Mouse (Mus musculus) heart, embryonic 10.5 days (tissue): ENCODE measurements around the gene Xrn2. TPM values are rescaled to one million over a fixed set of nuclear protein-coding genes. Genes with fewer than 3 reads are reported as not detected.

Source experiments
- DNase-seq: peaks from one replicate; pipeline ENCODE4 v3.0.0-alpha.2; 2017; ENCODE audit warnings: low spot score
- H3K27ac ChIP-seq: fragments of 300-500 bp; sonication (generic); 2 replicates; pipeline ENCODE4 v1.5.1; 2016; ENCODE audit warnings: mild to moderate bottlenecking
- H3K27me3 ChIP-seq: fragments of 300-500 bp; sonication (generic); 2 replicates; pipeline ENCODE4 v1.6.1; 2016; ENCODE audit warnings: mild to moderate bottlenecking; ENCODE audit not compliant: poor library complexity, insufficient read depth, severe bottlenecking
- H3K36me3 ChIP-seq: fragments of 300-500 bp; sonication (generic); 2 replicates; pipeline ENCODE4 v1.6.1; 2016; ENCODE audit warnings: mild to moderate bottlenecking, moderate library complexity
- H3K4me1 ChIP-seq: fragments of 300-500 bp; sonication (generic); 2 replicates; pipeline ENCODE4 v1.6.1; 2016; ENCODE audit warnings: mild to moderate bottlenecking
- H3K4me3 ChIP-seq: fragments of 300-500 bp; sonication (generic); 2 replicates; pipeline ENCODE4 v1.5.1; 2016; ENCODE audit warnings: mild to moderate bottlenecking, moderate library complexity
- H3K9me3 ChIP-seq: fragments of 300-500 bp; sonication (generic); 2 replicates; pipeline ENCODE4 v1.6.1; 2016; ENCODE audit warnings: mild to moderate bottlenecking, moderate library complexity
- WGBS: fragments of 180-500 bp; shearing (Covaris S2); methylation state at CpG from one replicate; pipeline ENCODE4 v1.1.7; 2016; 5-methylcytosine and 5-hydroxymethylcytosine counted together
- polyA plus RNA-seq: library from polyadenylated mRNA; unstranded; fragments of >200 nt; fragmentation: Nextera tagmentation; extraction: Ambion mirVana; gene quantifications from 2 replicates; pipeline ENCODE4 v1.2.1, GENCODE M21; 2016

Gene Xrn2
- polyA plus RNA-seq, 1 experiment from 2014 or later: 74.8 TPM

DNA sequence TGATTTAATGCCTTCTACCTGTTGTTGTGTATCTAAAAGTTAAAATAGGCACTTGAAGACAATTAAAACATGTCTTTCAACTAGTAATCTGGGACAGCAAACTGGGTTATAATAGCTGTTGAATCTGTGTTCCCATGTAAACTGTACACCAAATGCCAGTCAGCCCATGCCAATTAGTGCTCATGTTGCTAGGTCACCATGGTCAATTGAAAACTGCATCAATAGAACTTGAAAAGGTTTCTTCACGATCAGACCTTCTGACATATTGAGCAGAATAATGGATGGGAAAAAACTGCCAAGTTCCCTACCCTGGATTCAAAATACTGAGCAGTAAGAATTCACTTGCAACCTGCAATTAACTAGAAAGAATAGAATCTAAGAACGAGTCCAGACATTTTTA lies 61.2 kb downstream of the Xrn2 start:
- Histone ChIP-seq H3K36me3 (peaks cover 39% of the 10 kb centered on the region; the same call in 1 of the 2 replicates), H3K9me3 (no peaks in the 10 kb centered on the region), H3K4me3 (no peak overlapping the region), H3K27ac (no peak overlapping the region), H3K27me3 (peaks cover 3% of the 10 kb centered on the region; the same call in 1 of the 2 replicates), H3K4me1 (no peaks in the 10 kb centered on the region)
- DNase-seq: no peak
- WGBS: 88% methylated on average over 2 of the region's 2 CpGs

GRCm38 (mm10) chr2:147074399-147074798 lies 61.6 kb downstream of the Xrn2 start:
- 94% methylated on average over 4 of the region's 4 CpGs for WGBS
- H3K36me3 ChIP-seq: peaks cover 34% of the 10 kb centered on the region; the same call in 1 of the 2 replicates

DNA sequence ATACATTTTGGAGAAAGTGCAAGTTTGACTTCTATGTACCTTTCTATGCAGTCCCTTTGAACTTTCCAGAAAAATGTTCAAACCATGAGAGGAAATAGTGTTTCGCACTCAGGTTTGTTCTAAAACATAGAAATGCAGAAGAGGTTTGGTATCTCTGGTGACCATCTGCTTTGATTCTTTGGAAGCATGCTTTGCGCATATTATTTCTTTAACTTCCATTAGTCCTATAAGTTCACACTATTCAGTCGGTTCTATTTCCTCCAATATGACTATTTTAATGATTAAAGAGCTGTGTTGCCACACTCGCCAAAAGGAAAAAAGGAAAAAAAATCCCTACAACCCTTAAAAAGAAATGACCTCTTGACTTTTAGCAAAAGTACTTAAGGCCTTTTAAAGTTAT lies 69.6 kb downstream of the Xrn2 start:
- no peak for DNase-seq
- H3K27ac ChIP-seq: no peak overlapping the region
- no peaks in the 10 kb centered on the region for H3K9me3 ChIP-seq
- WGBS: 72% methylated on average over 4 of the region's 4 CpGs
- no peak overlapping the region for H3K4me3 ChIP-seq
- H3K27me3 ChIP-seq: peaks cover 87% of the 10 kb centered on the region
- H3K36me3 ChIP-seq: peaks cover 2% of the 10 kb centered on the region; the same call in 1 of the 2 replicates
- H3K4me1 ChIP-seq: peaks cover 17% of the 10 kb centered on the region

More at GRCm38 (mm10) chr2:147074399-147074798, 61.6 kb downstream of the Xrn2 start:
- H3K9me3 ChIP-seq: no peaks in the 10 kb centered on the region
- H3K27me3 ChIP-seq: peaks cover 8% of the 10 kb centered on the region
- H3K4me1 ChIP-seq: no peaks in the 10 kb centered on the region
- H3K4me3 ChIP-seq: no peak overlapping the region
- no peak for DNase-seq
- H3K27ac ChIP-seq: no peak overlapping the region

DNA sequence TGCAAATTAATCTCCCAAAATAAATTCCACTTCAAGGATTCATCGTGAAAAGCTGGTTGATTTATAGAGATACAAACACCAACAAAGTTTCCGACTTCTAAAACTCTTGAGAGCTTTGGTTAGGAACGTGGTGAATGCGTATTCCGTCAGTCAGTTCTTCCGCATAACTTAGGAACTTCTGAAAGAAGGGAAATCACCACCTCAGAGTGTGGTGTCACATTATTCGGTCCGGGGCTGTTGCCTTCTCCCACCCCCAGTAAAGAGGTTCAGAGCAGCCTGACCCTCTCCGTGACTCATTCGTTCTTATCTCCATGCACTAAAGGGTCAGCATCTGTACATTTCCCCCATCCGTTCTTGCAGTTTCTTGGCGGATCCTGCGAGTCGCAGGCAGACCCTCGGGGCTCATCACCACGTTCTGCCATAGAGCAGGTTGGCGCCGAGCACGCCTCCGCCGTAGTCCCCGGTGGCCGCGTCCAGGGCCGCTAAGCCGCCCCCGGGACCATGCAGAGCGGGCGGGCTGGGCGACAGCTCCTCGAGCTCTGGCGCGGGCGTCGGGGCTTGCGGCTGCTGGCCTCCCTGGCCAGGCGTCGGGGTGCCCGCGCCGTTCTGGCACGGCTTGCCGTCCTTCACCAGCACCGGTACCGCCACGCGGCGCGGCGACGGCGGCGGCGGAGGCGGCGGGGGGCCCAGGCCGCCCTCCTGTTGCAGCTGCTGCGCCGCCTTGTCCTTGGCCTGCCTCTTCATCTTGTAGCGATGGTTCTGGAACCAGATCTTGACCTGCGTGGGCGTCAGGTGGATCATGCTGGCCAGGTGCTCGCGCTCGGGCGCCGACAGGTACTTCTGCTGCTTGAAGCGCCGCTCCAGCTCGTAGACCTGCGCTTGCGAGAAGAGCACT lies 70.9 kb downstream of the Xrn2 start:
- peak; percentile 76 for DNase-seq
- 3% methylated on average over 72 of the region's 72 CpGs for whole genome bisulfite sequencing
- peak overlapping the region; percentile 57 for H3K4me3 ChIP-seq
- no peaks in the 10 kb centered on the region for H3K36me3 ChIP-seq
- peaks cover 17% of the 10 kb centered on the region for H3K4me1 ChIP-seq
- no peak overlapping the region for H3K27ac ChIP-seq
- H3K9me3 ChIP-seq: no peaks in the 10 kb centered on the region
- H3K27me3 ChIP-seq: peaks cover 98% of the 10 kb centered on the region

DNA sequence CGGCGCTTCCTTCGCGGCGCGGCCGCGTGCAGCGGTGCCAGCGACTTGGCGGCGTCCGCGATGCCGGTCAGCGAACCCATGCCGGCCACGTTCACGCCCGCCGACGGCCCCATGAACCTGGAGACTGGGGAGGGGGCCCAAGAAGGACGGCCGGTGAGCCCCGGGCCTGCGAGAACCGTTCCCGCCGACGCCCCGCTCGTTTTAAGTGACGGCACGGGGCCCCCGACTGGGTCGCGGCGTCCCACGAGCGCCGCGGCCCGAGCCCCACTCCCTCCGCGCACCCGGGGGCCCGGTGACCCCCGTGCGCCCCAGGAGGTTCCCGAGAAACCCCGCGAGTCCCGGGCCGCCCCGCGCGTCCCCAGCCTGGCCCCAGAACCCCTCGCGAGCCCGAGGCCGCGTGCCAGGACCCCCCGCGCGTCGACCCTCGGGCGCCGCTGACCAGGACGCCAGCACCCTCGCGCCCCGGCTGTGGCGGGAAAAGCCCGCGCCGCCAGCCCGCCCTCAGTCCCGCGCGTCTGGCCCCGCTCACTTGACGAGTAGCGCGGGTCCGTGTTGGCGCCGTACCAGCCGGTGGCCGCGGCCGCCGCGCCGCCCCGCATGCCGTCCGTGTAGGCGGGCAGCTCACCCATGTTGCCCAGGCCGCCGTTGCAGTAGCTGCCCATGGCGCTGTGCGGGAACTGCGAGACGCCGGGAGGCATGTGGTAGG lies 71.7 kb downstream of the Xrn2 start:
- WGBS: 2% methylated on average over 106 of the region's 106 CpGs
- Histone ChIP-seq H3K9me3 (no peaks in the 10 kb centered on the region), H3K4me3 (peak overlapping the region; percentile 57), H3K4me1 (peaks cover 17% of the 10 kb centered on the region), H3K27ac (0 out of 2 replicates have a peak overlapping the region, but pooled peaks have one; percentile 6), H3K36me3 (no peaks in the 10 kb centered on the region), H3K27me3 (peaks cover 90% of the 10 kb centered on the region)
- no peak for DNase-seq

- H3K27ac ChIP-seq: 0 out of 2 replicates have a peak within 1 kb of the TSS, but pooled peaks have one; percentile 6
- no peak for DNase-seq
- no peaks in the 10 kb centered on the region for H3K36me3 ChIP-seq
- H3K27me3 ChIP-seq: peaks cover 83% of the 10 kb centered on the region
- no peaks in the 10 kb centered on the region for H3K9me3 ChIP-seq
- H3K4me3 ChIP-seq: peak within 1 kb of the TSS; percentile 57
- under 1% methylated on average over 71 of the region's 82 CpGs for WGBS
- H3K4me1 ChIP-seq: peaks cover 17% of the 10 kb centered on the region
These were observed 72.5 kb downstream of the Xrn2 start, which contains the start of gene Nkx2-4 for GRCm38 (mm10) chr2:147085072-147085870. Gene Nkx2-4 (minus strand): TSS chr2:147085445.

- Histone ChIP-seq H3K9me3 (no peaks in the 10 kb centered on the region), H3K4me1 (peaks cover 17% of the 10 kb centered on the region), H3K4me3 (no peak overlapping the region), H3K27ac (no peak overlapping the region), H3K36me3 (no peaks in the 10 kb centered on the region), H3K27me3 (peaks cover 76% of the 10 kb centered on the region)
- DNase-seq: no peak
- WGBS: 8% methylated on average over 6 of the region's 6 CpGs
These were observed 73.1 kb downstream of the Xrn2 start for GRCm38 (mm10) chr2:147085937-147086336.

GRCm38 (mm10) chr2:147086441-147086840 lies 73.6 kb downstream of the Xrn2 start:
- Histone ChIP-seq H3K36me3 (no peaks in the 10 kb centered on the region), H3K4me3 (no peak overlapping the region), H3K4me1 (peaks cover 17% of the 10 kb centered on the region), H3K27ac (no peak overlapping the region), H3K9me3 (no peaks in the 10 kb centered on the region), H3K27me3 (peaks cover 71% of the 10 kb centered on the region)
- no peak for DNase-seq
- WGBS: 22% methylated on average over 5 of the region's 5 CpGs

GRCm38 (mm10) chr2:147119736-147120135 lies 106.9 kb downstream of the Xrn2 start:
- DNase-seq: no peak
- no peaks in the 10 kb centered on the region for H3K9me3 ChIP-seq
- no peak overlapping the region for H3K4me3 ChIP-seq
- H3K4me1 ChIP-seq: no peaks in the 10 kb centered on the region
- H3K27me3 ChIP-seq: no peaks in the 10 kb centered on the region
- WGBS: 87% methylated on average over 1 of the region's 1 CpGs
- H3K36me3 ChIP-seq: no peaks in the 10 kb centered on the region
- no peak overlapping the region for H3K27ac ChIP-seq

- 83% methylated on average over 6 of the region's 6 CpGs for WGBS
- H3K27ac ChIP-seq: no peak overlapping the region
- H3K36me3 ChIP-seq: no peaks in the 10 kb centered on the region
- DNase-seq: no peak
- no peak overlapping the region for H3K4me3 ChIP-seq
- no peaks in the 10 kb centered on the region for H3K27me3 ChIP-seq
- no peaks in the 10 kb centered on the region for H3K9me3 ChIP-seq
- no peaks in the 10 kb centered on the region for H3K4me1 ChIP-seq
These were observed 114.6 kb downstream of the Xrn2 start for GRCm38 (mm10) chr2:147127366-147127765.
